Mouse (Mus musculus): Measurements from ENCODE around the gene Agfg2.

GRCm38 (mm10) chr5:137623937-137624530 lies 60.5 kb downstream of the Agfg2 start:
- TF ChIP-seq EP300 (IDR thresholded peaks at IDR 0.05) (no peak), CTCF (IDR thresholded peaks at IDR 0.05) (no peak)

Data from lung, postnatal 0 days (tissue).